Comparison of ENCODE assay signal across 16 mouse cellular contexts in the genomic region with DNA sequence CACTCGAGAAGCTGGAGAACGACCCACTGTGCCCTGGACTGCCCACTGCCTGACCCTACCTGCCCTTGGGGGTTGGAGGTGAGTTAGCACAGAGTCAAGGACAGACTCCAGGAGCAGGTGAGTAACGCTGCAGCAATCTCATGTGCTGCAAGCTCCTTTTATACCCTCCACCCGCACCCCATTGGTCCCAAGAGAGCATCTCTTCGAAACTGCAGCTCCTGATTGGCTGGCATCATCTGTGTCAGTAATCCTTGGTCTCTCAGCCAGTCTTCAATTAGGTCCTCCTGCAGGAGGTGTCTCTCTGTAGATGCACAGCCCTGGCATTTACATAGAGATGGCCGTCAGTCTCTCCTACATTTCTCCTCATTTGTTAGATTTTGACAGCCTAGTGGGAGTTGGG.
"Had no signal": no experiment of that assay in that cellular context is flagged by ENCODE, and none has a peak within 500 bp of the region (broad histone marks: within the 10 kb centered on the region; RNA-seq: fewer than 3 reads in every experiment).

No protein-coding gene starts in this region.

- H3K9ac ChIP-seq: neural tube, embryonic 13.5 days; neural tube, embryonic 15.5 days; stomach, embryonic 15.5 days had no signal

- H3K4me2 ChIP-seq: neural tube, embryonic 13.5 days; neural tube, embryonic 15.5 days; stomach, embryonic 15.5 days had no signal

- H3K36me3 ChIP-seq: neural tube, embryonic 13.5 days; neural tube, embryonic 15.5 days; stomach, embryonic 15.5 days had no signal

- H3K9me3 ChIP-seq: neural tube, embryonic 13.5 days; neural tube, embryonic 15.5 days; stomach, embryonic 15.5 days had no signal

- H3K27me3 ChIP-seq: neural tube, embryonic 13.5 days; neural tube, embryonic 15.5 days; stomach, embryonic 15.5 days had no signal

- H3K4me1 ChIP-seq: neural tube, embryonic 13.5 days; neural tube, embryonic 15.5 days; stomach, embryonic 15.5 days had no signal

- H3K27ac ChIP-seq: neural tube, embryonic 13.5 days; neural tube, embryonic 15.5 days; stomach, embryonic 15.5 days; stomach, postnatal 0 days had no signal

- H3K4me3 ChIP-seq: neural tube, embryonic 13.5 days; neural tube, embryonic 15.5 days; stomach, embryonic 15.5 days had no signal

- DNase-seq: retina, postnatal 1 day; right cerebral cortex, adult 18-20 months; right cerebral cortex, postnatal 14 days; right cerebral cortex, postnatal 25 days; right cerebral cortex, postnatal 4 days; spleen, adult 18-20 months; thymus, adult 18-20 months; thymus, adult 2 months; thymus, postnatal 14 days; thymus, postnatal 25 days; thymus, postnatal 36 days; thymus, postnatal 4 days had no signal
